Mouse (Mus musculus): ENCODE results near the gene Lrrc74a. TPM values are rescaled to one million over a fixed set of nuclear protein-coding genes. Genes with fewer than 3 reads are reported as not detected.

Gene Lrrc74a
- polyA plus RNA-seq, 2 experiments = not detected

- ATAC-seq (ENCODE audit: insufficient read depth) (no peak), DNase-seq (ENCODE audit: low read depth in 3 of 3, low spot score in 3 of 3) (no peak)
- no peak overlapping the region for H3K4me2 ChIP-seq (ENCODE audit: low read depth)
- H3K27me3 ChIP-seq (ENCODE audit: control insufficient read depth, insufficient read depth, low read length) = no peaks in the 10 kb centered on the region
- H3K36me3 ChIP-seq (replicated peaks; ENCODE audit: control insufficient read depth, insufficient read depth, low read depth) = no peaks in the 10 kb centered on the region
- H3K4me1 ChIP-seq (replicated peaks; ENCODE audit: control insufficient read depth in 2 of 2, insufficient read depth in 2 of 2, low read length in 1 of 2) = no peaks in the 10 kb centered on the region
- no peak overlapping the region for H3K4me3 ChIP-seq (ENCODE audit: insufficient read depth in 1 of 2, low read depth in 2 of 2, low read length in 2 of 2)
- WGBS (ENCODE audit: insufficient replicate concordance) = 50% methylated on average over 7 of the region's 7 CpGs
- no peak overlapping the region for H3K27ac ChIP-seq
- H3K9ac ChIP-seq (replicated peaks) = no peak overlapping the region
- no peaks in the 10 kb centered on the region for H3K9me3 ChIP-seq (ENCODE audit: control insufficient read depth, low read length)
- TF ChIP-seq CTCF (IDR thresholded peaks at IDR 0.05; ENCODE audit: low read depth) = no peak
- no peak for TF ChIP-seq EP300 (IDR thresholded peaks at IDR 0.05; ENCODE audit: low read depth)
Measured at GRCm38 (mm10) chr12:86775561-86776280, 41.6 kb downstream of the Lrrc74a start.

- Histone ChIP-seq H3K4me2 (ENCODE audit: low read depth) (no peak overlapping the region), H3K36me3 (replicated peaks; ENCODE audit: control insufficient read depth, insufficient read depth, low read depth) (no peaks in the 10 kb centered on the region), H3K9ac (replicated peaks) (no peak overlapping the region), H3K27me3 (ENCODE audit: control insufficient read depth, insufficient read depth, low read length) (no peaks in the 10 kb centered on the region), H3K9me3 (ENCODE audit: control insufficient read depth, low read length) (no peaks in the 10 kb centered on the region), H3K27ac (no peak overlapping the region), H3K4me3 (ENCODE audit: insufficient read depth in 1 of 2, low read depth in 2 of 2, low read length in 2 of 2) (no peak overlapping the region), H3K4me1 (replicated peaks; ENCODE audit: control insufficient read depth in 2 of 2, insufficient read depth in 2 of 2, low read length in 1 of 2) (no peaks in the 10 kb centered on the region)
- WGBS (ENCODE audit: insufficient replicate concordance) = 56% methylated on average over 7 of the region's 7 CpGs
- no peak for ATAC-seq (ENCODE audit: insufficient read depth)
- DNase-seq (ENCODE audit: low read depth in 3 of 3, low spot score in 3 of 3) = no peak
- TF ChIP-seq EP300 (IDR thresholded peaks at IDR 0.05; ENCODE audit: low read depth) = no peak
- no peak for TF ChIP-seq CTCF (IDR thresholded peaks at IDR 0.05; ENCODE audit: low read depth)
Measured at GRCm38 (mm10) chr12:86776341-86776860, 42.2 kb downstream of the Lrrc74a start.

- Histone ChIP-seq H3K9me3 (ENCODE audit: control insufficient read depth, low read length) (no peaks in the 10 kb centered on the region), H3K4me1 (replicated peaks; ENCODE audit: control insufficient read depth in 2 of 2, insufficient read depth in 2 of 2, low read length in 1 of 2) (no peaks in the 10 kb centered on the region; a peak in 1 of 4 replicates), H3K4me3 (ENCODE audit: insufficient read depth in 1 of 2, low read depth in 2 of 2, low read length in 2 of 2) (no peak overlapping the region), H3K4me2 (ENCODE audit: low read depth) (no peak overlapping the region), H3K36me3 (replicated peaks; ENCODE audit: control insufficient read depth, insufficient read depth, low read depth) (no peaks in the 10 kb centered on the region), H3K27me3 (ENCODE audit: control insufficient read depth, insufficient read depth, low read length) (no peaks in the 10 kb centered on the region), H3K9ac (replicated peaks) (no peak overlapping the region), H3K27ac (no peak overlapping the region)
- no peak for DNase-seq (ENCODE audit: low read depth in 3 of 3, low spot score in 3 of 3)
- WGBS (ENCODE audit: insufficient replicate concordance) = 65% methylated on average over 4 of the region's 4 CpGs
- no peak for ATAC-seq (ENCODE audit: insufficient read depth)
- no peak for TF ChIP-seq EP300 (IDR thresholded peaks at IDR 0.05; ENCODE audit: low read depth)
- no peak for TF ChIP-seq CTCF (IDR thresholded peaks at IDR 0.05; ENCODE audit: low read depth)
Measured at GRCm38 (mm10) chr12:86778531-86778930, 44.4 kb downstream of the Lrrc74a start.

GRCm38 (mm10) chr12:86779206-86779989 lies 45.2 kb downstream of the Lrrc74a start:
- no peak overlapping the region for H3K9ac ChIP-seq (replicated peaks)
- no peak overlapping the region for H3K4me3 ChIP-seq (ENCODE audit: insufficient read depth in 1 of 2, low read depth in 2 of 2, low read length in 2 of 2)
- TF ChIP-seq CTCF (IDR thresholded peaks at IDR 0.05; ENCODE audit: low read depth) (peak; percentile 30; the same call in 1 of the 2 replicates), EP300 (IDR thresholded peaks at IDR 0.05; ENCODE audit: low read depth) (no peak)
- no peaks in the 10 kb centered on the region for H3K27me3 ChIP-seq (ENCODE audit: control insufficient read depth, insufficient read depth, low read length)
- no peak for DNase-seq (ENCODE audit: low read depth in 3 of 3, low spot score in 3 of 3)
- no peak overlapping the region for H3K4me2 ChIP-seq (ENCODE audit: low read depth)
- no peaks in the 10 kb centered on the region for H3K9me3 ChIP-seq (ENCODE audit: control insufficient read depth, low read length)
- no peak overlapping the region for H3K27ac ChIP-seq
- ATAC-seq (ENCODE audit: insufficient read depth) = no peak
- H3K36me3 ChIP-seq (replicated peaks; ENCODE audit: control insufficient read depth, insufficient read depth, low read depth) = no peaks in the 10 kb centered on the region
- no peaks in the 10 kb centered on the region; a peak in 1 of 4 replicates for H3K4me1 ChIP-seq (replicated peaks; ENCODE audit: control insufficient read depth in 2 of 2, insufficient read depth in 2 of 2, low read length in 1 of 2)
- WGBS (ENCODE audit: insufficient replicate concordance) = 52% methylated on average over 11 of the region's 11 CpGs

GRCm38 (mm10) chr12:86781654-86782202 lies 47.6 kb downstream of the Lrrc74a start:
- DNase-seq (ENCODE audit: low read depth in 3 of 3, low spot score in 3 of 3) (no peak), ATAC-seq (ENCODE audit: insufficient read depth) (no peak)
- no peak overlapping the region for H3K27ac ChIP-seq
- H3K9me3 ChIP-seq (ENCODE audit: control insufficient read depth, low read length) = no peaks in the 10 kb centered on the region
- no peak overlapping the region for H3K4me3 ChIP-seq (ENCODE audit: insufficient read depth in 1 of 2, low read depth in 2 of 2, low read length in 2 of 2)
- no peaks in the 10 kb centered on the region for H3K27me3 ChIP-seq (ENCODE audit: control insufficient read depth, insufficient read depth, low read length)
- no peak overlapping the region for H3K4me2 ChIP-seq (ENCODE audit: low read depth)
- TF ChIP-seq CTCF (IDR thresholded peaks at IDR 0.05; ENCODE audit: low read depth) (no peak), EP300 (IDR thresholded peaks at IDR 0.05; ENCODE audit: low read depth) (no peak)
- 28% methylated on average over 6 of the region's 6 CpGs for WGBS (ENCODE audit: insufficient replicate concordance)
- no peaks in the 10 kb centered on the region; a peak in 1 of 4 replicates for H3K4me1 ChIP-seq (replicated peaks; ENCODE audit: control insufficient read depth in 2 of 2, insufficient read depth in 2 of 2, low read length in 1 of 2)
- H3K36me3 ChIP-seq (replicated peaks; ENCODE audit: control insufficient read depth, insufficient read depth, low read depth) = no peaks in the 10 kb centered on the region
- no peak overlapping the region for H3K9ac ChIP-seq (replicated peaks)
